Mouse (Mus musculus): Measurements from ENCODE around the gene Qk. TPM values are rescaled to one million over a fixed set of nuclear protein-coding genes. Genes with fewer than 3 reads are reported as not detected.

The Qk gene
- polyA plus RNA-seq, 1 experiment from 2014 or later = 44.0 TPM

DNA sequence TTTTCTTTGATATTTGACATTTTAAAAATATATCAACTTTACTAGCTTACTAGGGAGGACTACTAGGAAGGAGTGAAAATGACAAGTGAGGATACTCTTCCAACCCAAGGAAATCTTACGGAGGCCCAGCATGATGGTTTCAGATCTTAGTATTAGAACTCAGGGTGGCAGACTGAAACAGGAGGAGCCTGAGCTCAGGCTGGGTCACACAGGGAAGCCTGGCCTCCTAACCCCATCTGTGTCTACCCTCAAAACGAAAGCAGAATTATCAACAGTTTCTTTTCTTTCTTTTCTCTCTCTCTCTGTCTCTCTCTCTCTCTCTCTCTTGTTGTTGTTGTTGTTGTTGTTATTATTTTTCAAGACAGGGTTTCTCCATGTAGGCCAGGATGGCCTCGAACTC lies 87.2 kb downstream of the Qk start:
- peaks cover 13% of the 10 kb centered on the region; the same call in 1 of the 2 replicates for H3K4me1 ChIP-seq
- no peak for ATAC-seq (ENCODE audit: low FRiP score)
- no peak overlapping the region for H3K27ac ChIP-seq (replicated peaks)
- no peak overlapping the region for H3K4me3 ChIP-seq (replicated peaks)
- H3K4me2 ChIP-seq = no peak overlapping the region
- 94% methylated on average over 3 of the region's 3 CpGs for WGBS
- H3K36me3 ChIP-seq = no peaks in the 10 kb centered on the region
- H3K9me3 ChIP-seq (replicated peaks) = no peaks in the 10 kb centered on the region
- H3K27me3 ChIP-seq (replicated peaks) = no peaks in the 10 kb centered on the region
- H3K9ac ChIP-seq (replicated peaks) = no peak overlapping the region

- Histone ChIP-seq H3K4me1 (peaks cover 9% of the 10 kb centered on the region; the same call in 1 of the 2 replicates), H3K9me3 (replicated peaks) (no peaks in the 10 kb centered on the region), H3K4me2 (no peak overlapping the region), H3K27ac (replicated peaks) (no peak overlapping the region), H3K4me3 (replicated peaks) (no peak overlapping the region), H3K36me3 (no peaks in the 10 kb centered on the region), H3K27me3 (replicated peaks) (no peaks in the 10 kb centered on the region), H3K9ac (replicated peaks) (no peak overlapping the region)
- no peak for ATAC-seq (ENCODE audit: low FRiP score)
- WGBS = 34% methylated on average over 3 of the region's 3 CpGs
Measured at GRCm38 (mm10) chr17:10227798-10228538, 91.7 kb downstream of the Qk start.

DNA sequence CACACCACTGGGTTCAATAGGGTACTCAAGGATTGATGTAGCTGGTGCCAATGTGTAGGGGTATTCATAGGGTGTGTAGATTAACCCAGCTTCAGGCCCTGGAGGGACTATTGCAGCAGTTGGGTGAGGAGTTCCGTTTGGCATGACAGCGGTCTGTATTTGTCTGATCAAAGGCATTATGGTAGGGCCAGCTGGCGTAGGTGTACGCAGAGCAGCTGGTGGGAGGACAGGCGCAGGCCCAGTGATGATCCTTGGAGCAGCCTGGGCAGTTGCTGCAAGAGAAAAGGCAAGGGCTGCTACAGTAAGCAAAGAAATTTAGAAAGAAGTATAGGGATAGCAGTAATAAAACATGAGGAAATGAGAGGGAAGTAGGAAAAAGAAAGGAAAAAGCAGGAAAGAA lies 103.5 kb downstream of the Qk start:
- 56% methylated on average over 5 of the region's 5 CpGs for WGBS
- Histone ChIP-seq H3K4me3 (replicated peaks) (no peak overlapping the region), H3K36me3 (peaks cover 4% of the 10 kb centered on the region; the same call in 1 of the 2 replicates), H3K9me3 (replicated peaks) (no peaks in the 10 kb centered on the region), H3K9ac (replicated peaks) (no peak overlapping the region), H3K4me1 (no peaks in the 10 kb centered on the region), H3K4me2 (no peak overlapping the region), H3K27me3 (replicated peaks) (no peaks in the 10 kb centered on the region), H3K27ac (replicated peaks) (0 out of 2 replicates have a peak overlapping the region, but pooled peaks have one; percentile 33)
- no peak for ATAC-seq (ENCODE audit: low FRiP score)

- Histone ChIP-seq H3K9ac (replicated peaks) (no peak overlapping the region), H3K4me1 (0 out of 2 replicates have a peak, but pooled peaks cover 4% of the 10 kb centered on the region), H3K4me3 (replicated peaks) (no peak overlapping the region), H3K9me3 (replicated peaks) (no peaks in the 10 kb centered on the region), H3K36me3 (peaks cover 18% of the 10 kb centered on the region; the same call in 1 of the 2 replicates), H3K27me3 (replicated peaks) (no peaks in the 10 kb centered on the region), H3K27ac (replicated peaks) (no peak overlapping the region), H3K4me2 (no peak overlapping the region)
- ATAC-seq (ENCODE audit: low FRiP score) = no peak
- 6% methylated on average over 12 of the region's 12 CpGs for WGBS
Measured at GRCm38 (mm10) chr17:10209154-10209777, 110.4 kb downstream of the Qk start.

- Histone ChIP-seq H3K27ac (replicated peaks) (no peak overlapping the region), H3K4me3 (replicated peaks) (no peak overlapping the region), H3K27me3 (replicated peaks) (no peaks in the 10 kb centered on the region), H3K4me2 (no peak overlapping the region), H3K9me3 (replicated peaks) (no peaks in the 10 kb centered on the region), H3K9ac (replicated peaks) (no peak overlapping the region), H3K4me1 (no peaks in the 10 kb centered on the region), H3K36me3 (no peaks in the 10 kb centered on the region)
- WGBS = 88% methylated on average over 2 of the region's 2 CpGs
- ATAC-seq (ENCODE audit: low FRiP score) = no peak
Measured at GRCm38 (mm10) chr17:10198662-10199061, 121.0 kb downstream of the Qk start.

DNA sequence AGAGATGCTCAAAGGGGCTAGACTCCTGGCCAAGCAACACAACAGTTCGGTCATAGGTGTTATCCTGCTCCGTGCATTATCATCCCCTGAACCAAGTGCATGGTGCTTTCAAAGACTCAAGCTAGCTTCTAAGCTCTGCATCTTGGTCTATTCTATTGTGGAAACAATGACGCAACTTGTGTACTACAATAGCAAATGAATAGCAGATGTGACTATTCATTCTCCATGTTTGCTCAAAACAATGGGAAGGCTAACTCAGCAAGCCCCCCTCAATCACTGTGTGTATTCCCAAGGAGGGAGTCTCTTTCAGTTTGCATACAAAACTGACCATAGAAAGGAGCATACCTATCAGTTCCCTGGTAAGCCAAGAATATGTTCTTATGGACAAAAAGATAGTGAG lies 121.4 kb downstream of the Qk start:
- no peaks in the 10 kb centered on the region for H3K27me3 ChIP-seq (replicated peaks)
- H3K36me3 ChIP-seq = no peaks in the 10 kb centered on the region
- no peak overlapping the region for H3K4me3 ChIP-seq (replicated peaks)
- no peak for ATAC-seq (ENCODE audit: low FRiP score)
- no peak overlapping the region for H3K27ac ChIP-seq (replicated peaks)
- no peak overlapping the region for H3K9ac ChIP-seq (replicated peaks)
- no peaks in the 10 kb centered on the region for H3K9me3 ChIP-seq (replicated peaks)
- H3K4me1 ChIP-seq = no peaks in the 10 kb centered on the region
- H3K4me2 ChIP-seq = no peak overlapping the region
- 93% methylated on average over 3 of the region's 3 CpGs for whole genome bisulfite sequencing

- no peaks in the 10 kb centered on the region for H3K36me3 ChIP-seq
- H3K9ac ChIP-seq (replicated peaks) = no peak overlapping the region
- no peaks in the 10 kb centered on the region for H3K27me3 ChIP-seq (replicated peaks)
- no peak for ATAC-seq (ENCODE audit: low FRiP score)
- H3K27ac ChIP-seq (replicated peaks) = no peak overlapping the region
- H3K4me1 ChIP-seq = no peaks in the 10 kb centered on the region
- no peak overlapping the region for H3K4me3 ChIP-seq (replicated peaks)
- no peaks in the 10 kb centered on the region for H3K9me3 ChIP-seq (replicated peaks)
- no peak overlapping the region for H3K4me2 ChIP-seq
- 97% methylated on average over 6 of the region's 6 CpGs for WGBS
Measured at GRCm38 (mm10) chr17:10195703-10196102, 124.0 kb downstream of the Qk start.

GRCm38 (mm10) chr17:10190857-10191256 lies 128.8 kb downstream of the Qk start:
- Histone ChIP-seq H3K9ac (replicated peaks) (no peak overlapping the region), H3K4me1 (peaks cover 16% of the 10 kb centered on the region), H3K4me3 (replicated peaks) (no peak overlapping the region), H3K27me3 (replicated peaks) (no peaks in the 10 kb centered on the region), H3K9me3 (replicated peaks) (no peaks in the 10 kb centered on the region), H3K4me2 (no peak overlapping the region), H3K27ac (replicated peaks) (no peak overlapping the region), H3K36me3 (no peaks in the 10 kb centered on the region)
- WGBS = 84% methylated on average over 1 of the region's 1 CpGs
- no peak for ATAC-seq (ENCODE audit: low FRiP score)

DNA sequence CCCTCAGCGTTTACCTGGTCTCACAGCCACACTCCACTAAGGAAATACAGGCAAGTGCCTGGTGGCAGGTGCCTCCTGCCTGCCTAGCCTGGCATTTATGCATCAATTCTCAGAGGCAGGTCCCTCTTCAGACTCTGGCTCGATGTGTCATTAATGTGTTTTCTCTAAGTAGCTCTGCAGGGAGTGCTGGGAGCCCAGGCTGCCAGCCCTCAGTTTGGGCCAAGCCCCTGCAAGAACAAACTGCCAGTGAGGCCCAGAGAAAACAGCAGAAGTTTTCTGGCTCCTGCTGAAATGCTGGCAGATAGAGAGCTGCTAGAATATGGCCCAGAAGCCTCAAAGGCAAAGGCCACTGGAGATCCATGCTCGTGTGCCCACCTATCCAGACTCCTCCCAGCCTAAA lies 131.2 kb downstream of the Qk start:
- WGBS = 53% methylated on average over 3 of the region's 3 CpGs
- Histone ChIP-seq H3K27me3 (replicated peaks) (no peaks in the 10 kb centered on the region), H3K9me3 (replicated peaks) (no peaks in the 10 kb centered on the region), H3K4me1 (peaks cover 16% of the 10 kb centered on the region), H3K27ac (replicated peaks) (peak overlapping the region; percentile 71), H3K9ac (replicated peaks) (no peak overlapping the region), H3K4me2 (no peak overlapping the region), H3K36me3 (no peaks in the 10 kb centered on the region), H3K4me3 (replicated peaks) (no peak overlapping the region)
- ATAC-seq (ENCODE audit: low FRiP score) = no peak

DNA sequence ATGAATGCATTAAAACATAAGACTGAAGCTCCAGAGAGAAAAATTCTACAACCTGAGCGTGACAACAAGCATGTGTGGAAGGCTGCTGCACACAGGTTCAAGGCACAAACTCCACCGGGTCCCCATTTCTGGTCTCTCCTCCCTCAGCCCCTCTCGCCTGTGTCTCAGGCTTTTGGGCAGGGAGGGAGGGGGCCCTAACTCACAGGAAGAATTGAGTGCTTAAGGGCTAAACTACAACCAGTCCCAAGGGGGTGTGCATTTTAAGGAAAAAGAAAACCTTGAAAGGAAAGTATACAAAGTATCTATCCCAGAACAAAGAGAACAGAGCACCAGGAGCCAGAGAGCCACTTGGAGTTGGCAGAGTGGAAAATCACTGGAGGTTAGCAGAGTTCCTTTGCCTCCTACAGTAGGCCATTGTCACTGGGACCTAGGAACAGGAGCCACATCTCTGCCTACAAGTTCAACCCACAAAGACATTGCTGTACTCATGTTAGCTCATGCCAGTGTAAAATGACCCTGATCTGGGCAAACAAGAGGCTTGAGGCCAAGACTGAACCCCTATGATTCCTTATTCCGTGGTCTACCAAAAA lies 132.1 kb downstream of the Qk start:
- no peaks in the 10 kb centered on the region for H3K27me3 ChIP-seq (replicated peaks)
- no peaks in the 10 kb centered on the region for H3K36me3 ChIP-seq
- peaks cover 16% of the 10 kb centered on the region for H3K4me1 ChIP-seq
- no peaks in the 10 kb centered on the region for H3K9me3 ChIP-seq (replicated peaks)
- WGBS = 77% methylated on average over 4 of the region's 4 CpGs
- no peak for ATAC-seq (ENCODE audit: low FRiP score)
- H3K4me2 ChIP-seq = no peak overlapping the region
- H3K27ac ChIP-seq (replicated peaks) = peak overlapping the region; percentile 71
- no peak overlapping the region for H3K9ac ChIP-seq (replicated peaks)
- no peak overlapping the region for H3K4me3 ChIP-seq (replicated peaks)

GRCm38 (mm10) chr17:10181761-10182160 lies 137.9 kb downstream of the Qk start:
- Histone ChIP-seq H3K36me3 (no peaks in the 10 kb centered on the region), H3K27ac (replicated peaks) (no peak overlapping the region), H3K9me3 (replicated peaks) (no peaks in the 10 kb centered on the region), H3K9ac (replicated peaks) (no peak overlapping the region), H3K4me1 (peaks cover 6% of the 10 kb centered on the region; the same call in 1 of the 2 replicates), H3K4me2 (no peak overlapping the region), H3K27me3 (replicated peaks) (no peaks in the 10 kb centered on the region), H3K4me3 (replicated peaks) (no peak overlapping the region)
- no peak for ATAC-seq (ENCODE audit: low FRiP score)
- WGBS = 62% methylated on average over 6 of the region's 6 CpGs

DNA sequence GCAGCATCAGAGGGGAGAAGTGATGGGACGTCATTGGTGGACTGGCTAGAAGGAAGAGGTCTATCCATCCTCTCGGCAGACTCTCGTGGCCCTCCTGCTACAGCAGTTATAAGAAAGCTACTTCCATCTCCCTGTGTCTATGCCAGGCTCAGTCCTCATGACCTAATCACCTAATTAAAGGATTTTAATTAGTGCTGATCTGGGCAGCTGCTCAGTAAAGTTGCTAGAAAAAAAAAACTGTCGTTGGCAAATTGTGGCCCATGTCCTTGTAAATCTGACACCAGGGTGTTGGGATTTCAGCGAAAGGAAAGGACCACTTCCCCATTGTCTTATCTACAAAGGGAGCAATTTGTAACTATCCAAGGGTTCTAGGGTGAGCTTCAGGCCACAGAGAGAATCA lies 142.6 kb downstream of the Qk start:
- Histone ChIP-seq H3K9me3 (replicated peaks) (no peaks in the 10 kb centered on the region), H3K9ac (replicated peaks) (no peak overlapping the region), H3K27ac (replicated peaks) (no peak overlapping the region), H3K27me3 (replicated peaks) (no peaks in the 10 kb centered on the region), H3K36me3 (no peaks in the 10 kb centered on the region), H3K4me3 (replicated peaks) (no peak overlapping the region), H3K4me2 (no peak overlapping the region), H3K4me1 (peaks cover 6% of the 10 kb centered on the region; the same call in 1 of the 2 replicates)
- WGBS = 33% methylated on average over 5 of the region's 5 CpGs
- no peak for ATAC-seq (ENCODE audit: low FRiP score)
